Mouse (Mus musculus) heart, embryonic 15.5 days (tissue): ENCODE data around the gene Gm14443. TPM values are rescaled to one million over a fixed set of nuclear protein-coding genes. Genes with fewer than 3 reads are reported as not detected.
"Not testable (repeated sequence)": the region's sequence is repeated elsewhere in the genome, so short reads cannot be mapped to it uniquely, and the experiment has no call there.

Experiments used
- ATAC-seq: fragments of 200-750 bp; cut with Nextera tagmentation; replicated peaks from 2 replicates; pipeline ENCODE4 v1.8.0; 2017; ENCODE audit warnings: low read depth, moderate TSS enrichment; ENCODE audit not compliant: insufficient number of reproducible peaks, insufficient read depth, low FRiP score
- H3K27ac ChIP-seq: fragments of 300-500 bp; sonication (generic); 2 replicates; pipeline ENCODE4 v1.5.1; 2015; ENCODE audit warnings: mild to moderate bottlenecking, inconsistent platforms
- H3K27me3 ChIP-seq: fragments of 300-500 bp; sonication (generic); 2 replicates; pipeline ENCODE4 v1.6.1; 2015; ENCODE audit warnings: inconsistent platforms
- H3K36me3 ChIP-seq: fragments of 300-500 bp; sonication (generic); 2 replicates; pipeline ENCODE4 v1.6.1; 2015; ENCODE audit warnings: mild to moderate bottlenecking, inconsistent platforms
- H3K4me1 ChIP-seq: fragments of 300-500 bp; sonication (generic); replicated peaks from 2 replicates; pipeline ENCODE4 v1.6.1; 2015; ENCODE audit warnings: inconsistent platforms
- H3K4me2 ChIP-seq: fragments of 300-500 bp; sonication (generic); 2 replicates; pipeline ENCODE4 v1.6.1; 2015; ENCODE audit warnings: inconsistent platforms, mild to moderate bottlenecking, moderate library complexity
- H3K4me3 ChIP-seq: fragments of 300-500 bp; sonication (generic); 2 replicates; pipeline ENCODE4 v1.5.1; 2015; ENCODE audit warnings: mild to moderate bottlenecking, inconsistent platforms
- H3K9ac ChIP-seq: fragments of 300-500 bp; sonication (generic); 2 replicates; pipeline ENCODE4 v1.6.1; 2015; ENCODE audit warnings: mild to moderate bottlenecking, inconsistent platforms
- H3K9me3 ChIP-seq: fragments of 300-500 bp; sonication (generic); replicated peaks from 2 replicates; pipeline ENCODE4 v1.6.1; 2016; ENCODE audit warnings: inconsistent platforms
- WGBS: fragments of 180-500 bp; shearing (Covaris S2); methylation state at CpG from one replicate; pipeline ENCODE4 v1.1.7; 2015; ENCODE audit warnings: mixed read lengths; 5-methylcytosine and 5-hydroxymethylcytosine counted together
- polyA plus RNA-seq: library from polyadenylated mRNA; unstranded; fragments of >200 nt; fragmentation: Nextera tagmentation; extraction: Ambion mirVana; gene quantifications from 2 replicates; pipeline ENCODE4 v1.2.1, GENCODE M21; 2015

Gm14443 gene
- polyA plus RNA-seq, 1 experiment from 2014 or later, result 0.60 TPM

DNA sequence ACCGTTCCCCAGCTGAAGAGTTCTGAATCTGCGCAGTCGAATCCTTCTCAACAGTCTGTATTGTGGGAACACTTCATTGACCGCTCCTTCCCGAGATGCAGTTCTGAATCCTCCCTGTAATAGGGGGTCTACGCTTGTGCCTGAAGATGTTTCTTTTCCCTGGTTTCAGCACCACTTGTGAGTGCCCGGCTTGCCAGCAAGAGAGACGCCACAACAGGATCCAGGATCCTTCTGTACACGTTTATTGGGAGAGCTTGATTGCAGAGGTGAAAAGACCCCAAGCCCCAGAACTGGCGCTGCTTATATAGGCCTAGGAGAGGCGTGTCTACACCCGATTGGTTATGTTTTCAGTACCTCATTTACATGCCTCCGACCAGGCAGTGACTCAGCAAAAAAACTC is 19.0 kb downstream of the Gm14443 start:
- no peak for ATAC-seq
- Histone ChIP-seq H3K9ac (no peak overlapping the region), H3K27ac (no peak overlapping the region), H3K4me3 (no peak overlapping the region), H3K27me3 (no peaks in the 10 kb centered on the region), H3K9me3 (0 out of 2 replicates have a peak, but pooled peaks cover 7% of the 10 kb centered on the region), H3K4me2 (no peak overlapping the region), H3K4me1 (no peaks in the 10 kb centered on the region), H3K36me3 (no peaks in the 10 kb centered on the region)
- WGBS, result 88% methylated on average over 13 of the region's 13 CpGs

GRCm38 (mm10) chr2:175141993-175142295 is 33.7 kb downstream of the Gm14443 start, which contains the start of gene Gm14399:
Gene Gm14399 (minus strand): TSS chr2:175142012.
- ATAC-seq, H3K4me1 ChIP-seq, H3K27ac ChIP-seq, H3K9me3 ChIP-seq, H3K27me3 ChIP-seq, H3K36me3 ChIP-seq: not testable (repeated sequence)
- Histone ChIP-seq H3K4me3 (peak within 1 kb of the TSS; percentile 58), H3K9ac (peak within 1 kb of the TSS; percentile 48; the same call in 1 of the 2 replicates), H3K4me2 (peak within 1 kb of the TSS; percentile 55)
- 0% methylated on average over 1 of the region's 2 CpGs for WGBS

DNA sequence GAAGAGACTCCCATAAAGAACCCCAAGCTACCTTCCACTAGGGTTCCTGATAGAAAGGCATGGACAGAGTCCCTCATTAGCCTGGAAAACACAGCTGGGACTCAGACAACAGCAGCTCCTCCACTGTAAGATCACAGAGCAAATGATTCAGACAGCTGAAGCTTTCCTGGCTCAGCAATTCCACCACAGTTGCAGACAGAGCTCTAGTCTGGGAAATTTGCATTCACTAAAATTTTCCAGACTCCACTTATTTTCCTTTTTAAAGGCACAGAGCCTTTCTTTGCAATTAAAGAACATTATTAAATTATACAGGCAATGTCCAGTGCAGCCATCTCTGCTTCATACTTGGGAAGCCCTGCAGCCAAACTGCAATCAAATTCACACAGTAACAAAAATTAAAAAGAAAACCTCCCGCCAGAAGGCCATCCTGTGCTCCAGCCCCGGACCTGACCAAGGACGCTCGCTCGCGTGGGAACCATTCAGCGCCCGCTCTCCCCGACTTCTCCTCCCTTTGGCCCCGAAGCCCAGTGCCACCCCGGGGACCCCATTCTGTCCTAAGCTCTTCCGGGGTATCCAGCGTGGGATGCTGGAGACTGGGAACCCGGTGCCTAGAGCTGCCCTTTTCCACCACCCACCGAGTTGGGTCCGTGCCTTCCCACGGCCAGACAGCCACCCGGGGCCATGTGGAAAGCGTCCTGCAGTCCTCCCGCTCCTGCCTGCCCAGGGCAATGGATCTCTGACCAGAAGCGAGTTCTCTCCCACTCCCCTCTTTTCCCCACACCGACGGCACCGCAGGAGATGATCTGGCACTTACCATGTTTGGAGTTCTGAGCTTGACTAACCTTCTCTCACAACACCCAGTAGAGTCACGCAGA is 34.3 kb downstream of the Gm14443 start:
- H3K9ac ChIP-seq, result peak overlapping the region; percentile 48; the same call in 1 of the 2 replicates
- ATAC-seq, H3K4me1 ChIP-seq, H3K9me3 ChIP-seq, H3K27ac ChIP-seq, H3K36me3 ChIP-seq, H3K27me3 ChIP-seq: not testable (repeated sequence)
- WGBS, result 5% methylated on average over 25 of the region's 25 CpGs
- peak overlapping the region; percentile 55 for H3K4me2 ChIP-seq
- peak overlapping the region; percentile 58 for H3K4me3 ChIP-seq

GRCm38 (mm10) chr2:175140624-175141023 is 35.0 kb downstream of the Gm14443 start:
- H3K27me3 ChIP-seq, H3K27ac ChIP-seq, H3K9ac ChIP-seq, H3K4me2 ChIP-seq, H3K9me3 ChIP-seq, H3K4me3 ChIP-seq, H3K4me1 ChIP-seq, H3K36me3 ChIP-seq, ATAC-seq: not testable (repeated sequence)

Other genes with a start within 250 kb of the Gm14443 start
- not detected in 2 replicates for gene Gm14444, start 165.6 kb downstream of the Gm14443 start, polyA plus RNA-seq
- 1.1 and 1.3 TPM in 2 replicates for gene Gm14393, start 108.1 kb downstream of the Gm14443 start, polyA plus RNA-seq
- gene Gm14399, start 33.9 kb downstream of the Gm14443 start, polyA plus RNA-seq, result 4.7 and 5.0 TPM in 2 replicates
- 3.4 and 8.4 TPM in 2 replicates for gene Gm14391, start 31.0 kb upstream of the Gm14443 start, polyA plus RNA-seq
- gene Gm14440, start 99.3 kb upstream of the Gm14443 start, polyA plus RNA-seq, result not detected in 2 replicates
- 9.9 and 10.1 TPM in 2 replicates for gene Gm4631, start 162.3 kb upstream of the Gm14443 start, polyA plus RNA-seq
- 4.1 and 5.4 TPM in 2 replicates for gene Zfp968, start 196.6 kb upstream of the Gm14443 start, polyA plus RNA-seq